Mouse (Mus musculus) gonadal fat pad, adult 2 months (tissue): ENCODE data around the gene Rnf111. TPM values are rescaled to one million over a fixed set of nuclear protein-coding genes. Genes with fewer than 3 reads are reported as not detected.

Source experiments
- DNase-seq: peaks from one replicate; pipeline ENCODE4 v3.0.0-alpha.2; 2012; ENCODE audit warnings: low read depth
- polyA plus RNA-seq: library from polyadenylated mRNA; depleted of rRNA; stranded (reverse); fragments of >200 nt; gene quantifications from 2 replicates; pipeline ENCODE4 v1.2.3, GENCODE M21; 2012; rRNA removed

The Rnf111 gene
- polyA plus RNA-seq, 1 experiment: 31.7 TPM

GRCm38 (mm10) chr9:70396083-70396482, 107.4 kb downstream of the Rnf111 start:
- DNase-seq: no peak

GRCm38 (mm10) chr9:70395617-70396016, 107.9 kb downstream of the Rnf111 start:
- no peak for DNase-seq

- DNase-seq: no peak
Measured at GRCm38 (mm10) chr9:70392563-70392907, 111.0 kb downstream of the Rnf111 start.

GRCm38 (mm10) chr9:70391660-70392562, 111.6 kb downstream of the Rnf111 start:
- DNase-seq: no peak

GRCm38 (mm10) chr9:70391042-70391441, 112.5 kb downstream of the Rnf111 start:
- no peak for DNase-seq

GRCm38 (mm10) chr9:70389548-70389947, 114.0 kb downstream of the Rnf111 start:
- DNase-seq: no peak

GRCm38 (mm10) chr9:70387410-70388119, 116.0 kb downstream of the Rnf111 start:
- DNase-seq: no peak

GRCm38 (mm10) chr9:70384958-70385728, 118.4 kb downstream of the Rnf111 start:
- DNase-seq: no peak

GRCm38 (mm10) chr9:70384494-70384893, 119.0 kb downstream of the Rnf111 start:
- DNase-seq: no peak

GRCm38 (mm10) chr9:70383750-70384149, 119.8 kb downstream of the Rnf111 start:
- DNase-seq: no peak

GRCm38 (mm10) chr9:70382091-70382490, 121.4 kb downstream of the Rnf111 start:
- DNase-seq: no peak

GRCm38 (mm10) chr9:70379502-70380467, 123.7 kb downstream of the Rnf111 start:
- DNase-seq: no peak

Other genes starting within 250 kb of the Rnf111 start
- 3.1 and 3.4 TPM in 2 replicates for gene Ccnb2, start 82.2 kb downstream of the Rnf111 start, polyA plus RNA-seq
- gene Sltm, start 39.0 kb upstream of the Rnf111 start, polyA plus RNA-seq: 6.9 and 8.6 TPM in 2 replicates
- 2.2 and 2.4 TPM in 2 replicates for gene Gm10642, start 152.5 kb upstream of the Rnf111 start, polyA plus RNA-seq
- gene Mindy2, start 153.4 kb upstream of the Rnf111 start, polyA plus RNA-seq: 9.3 and 9.4 TPM in 2 replicates
- 21.9 and 33.1 TPM in 2 replicates for gene Adam10, start 175.3 kb upstream of the Rnf111 start, polyA plus RNA-seq